Mouse (Mus musculus) midbrain, embryonic 14.5 days (tissue): ENCODE results near the gene Camta1. TPM values are rescaled to one million over a fixed set of nuclear protein-coding genes. Genes with fewer than 3 reads are reported as not detected.
A peak's percentile ranks its signal among the peaks of the same experiment; 100 is the strongest.

Experiments
- ATAC-seq: fragments of 200-750 bp; cut with Nextera tagmentation; 2 replicates; pipeline ENCODE4 v1.8.0; 2017; ENCODE audit warnings: moderate number of reproducible peaks, moderate library complexity; ENCODE audit not compliant: low FRiP score, low TSS enrichment
- DNase-seq: peaks from one replicate; pipeline ENCODE4 v3.0.0-alpha.2; 2015
- H3K27ac ChIP-seq: fragments of 300-500 bp; sonication (generic); replicated peaks from 2 replicates; pipeline ENCODE4 v1.5.1; 2014; ENCODE audit warnings: mild to moderate bottlenecking, low read depth, low read length, moderate library complexity
- H3K27me3 ChIP-seq: fragments of 300-500 bp; sonication (generic); 2 replicates; pipeline ENCODE4 v1.6.1; 2014; ENCODE audit warnings: low read length, control low read depth, mixed read lengths; ENCODE audit not compliant: control insufficient read depth, insufficient read depth
- H3K36me3 ChIP-seq: fragments of 300-500 bp; sonication (generic); 2 replicates; pipeline ENCODE4 v1.6.1; 2014; ENCODE audit warnings: low read length, control low read depth; ENCODE audit not compliant: control insufficient read depth, insufficient read depth
- H3K4me1 ChIP-seq: fragments of 300-500 bp; sonication (generic); 2 replicates; pipeline ENCODE4 v1.6.1; 2014; ENCODE audit warnings: mild to moderate bottlenecking, antibody characterized with exemption, low read length, control low read depth; ENCODE audit not compliant: control insufficient read depth, insufficient read depth
- H3K4me2 ChIP-seq: fragments of 300-500 bp; sonication (generic); 2 replicates; pipeline ENCODE4 v1.6.1; 2014; ENCODE audit warnings: mild to moderate bottlenecking, low read length, moderate library complexity
- H3K4me3 ChIP-seq: fragments of 300-500 bp; sonication (generic); replicated peaks from 2 replicates; pipeline ENCODE4 v1.5.1; 2014; ENCODE audit warnings: low read depth, low read length
- H3K9ac ChIP-seq: fragments of 300-500 bp; sonication (generic); replicated peaks from 2 replicates; pipeline ENCODE4 v1.6.1; 2014; ENCODE audit warnings: mild to moderate bottlenecking, low read length, moderate library complexity
- H3K9me3 ChIP-seq: fragments of 300-500 bp; sonication (generic); 2 replicates; pipeline ENCODE4 v1.6.1; 2016; ENCODE audit warnings: low read length, control low read depth, mixed read lengths; ENCODE audit not compliant: control insufficient read depth
- WGBS: fragments of 180-500 bp; shearing (Covaris S2); extraction: QIAGEN DNeasy Blood & Tissue Kit; methylation state at CpG from one replicate; pipeline ENCODE4 v1.1.7; 2014; 5-methylcytosine and 5-hydroxymethylcytosine counted together
- polyA plus RNA-seq: library from polyadenylated mRNA; unstranded; fragments of >200 nt; fragmentation: Nextera tagmentation; extraction: Ambion mirVana; gene quantifications from 2 replicates; pipeline ENCODE4 v1.2.1, GENCODE M21; 2014

Camta1 gene
- polyA plus RNA-seq, 1 experiment from 2014 or later = 157 TPM

- no peaks in the 10 kb centered on the region for H3K36me3 ChIP-seq
- WGBS = 55% methylated on average over 11 of the region's 11 CpGs
- ATAC-seq (no peak), DNase-seq (peak; percentile 31)
- H3K4me2 ChIP-seq = no peak overlapping the region
- H3K9me3 ChIP-seq = no peaks in the 10 kb centered on the region
- H3K9ac ChIP-seq = no peak overlapping the region
- H3K27me3 ChIP-seq = no peaks in the 10 kb centered on the region
- H3K27ac ChIP-seq = no peak overlapping the region
- H3K4me3 ChIP-seq = no peak overlapping the region
- peaks cover 12% of the 10 kb centered on the region for H3K4me1 ChIP-seq
These were observed 648.2 kb downstream of the Camta1 start for GRCm38 (mm10) chr4:151213475-151213874.

GRCm38 (mm10) chr4:151211992-151212391, 649.7 kb downstream of the Camta1 start:
- Histone ChIP-seq H3K36me3 (no peaks in the 10 kb centered on the region), H3K9me3 (no peaks in the 10 kb centered on the region)

GRCm38 (mm10) chr4:151207566-151207965, 654.1 kb downstream of the Camta1 start:
- Histone ChIP-seq H3K9me3 (no peaks in the 10 kb centered on the region), H3K27ac (no peak overlapping the region), H3K27me3 (no peaks in the 10 kb centered on the region), H3K4me1 (no peaks in the 10 kb centered on the region), H3K9ac (no peak overlapping the region), H3K4me2 (no peak overlapping the region), H3K4me3 (no peak overlapping the region), H3K36me3 (no peaks in the 10 kb centered on the region)
- DNase-seq = peak; percentile 17
- ATAC-seq = no peak
- 56% methylated on average over 7 of the region's 7 CpGs for WGBS

More at GRCm38 (mm10) chr4:151211992-151212391, 649.7 kb downstream of the Camta1 start:
- Histone ChIP-seq H3K9ac (no peak overlapping the region), H3K27ac (no peak overlapping the region), H3K4me2 (no peak overlapping the region), H3K4me1 (peaks cover 12% of the 10 kb centered on the region), H3K27me3 (no peaks in the 10 kb centered on the region), H3K4me3 (no peak overlapping the region)
- ATAC-seq (no peak), DNase-seq (no peak)
- WGBS = 91% methylated on average over 6 of the region's 6 CpGs

GRCm38 (mm10) chr4:151202891-151203290, 658.8 kb downstream of the Camta1 start:
- DNase-seq = no peak

GRCm38 (mm10) chr4:151200316-151200715, 661.4 kb downstream of the Camta1 start:
- no peak overlapping the region for H3K27ac ChIP-seq
- H3K9me3 ChIP-seq = no peaks in the 10 kb centered on the region
- 0 out of 2 replicates have a peak, but pooled peaks cover 4% of the 10 kb centered on the region for H3K27me3 ChIP-seq
- ATAC-seq = no peak
- no peaks in the 10 kb centered on the region for H3K36me3 ChIP-seq
- H3K4me2 ChIP-seq = no peak overlapping the region
- H3K9ac ChIP-seq = no peak overlapping the region
- peaks cover 5% of the 10 kb centered on the region for H3K4me1 ChIP-seq
- 84% methylated on average over 9 of the region's 9 CpGs for WGBS
- H3K4me3 ChIP-seq = no peak overlapping the region
- DNase-seq = no peak

More at GRCm38 (mm10) chr4:151202891-151203290, 658.8 kb downstream of the Camta1 start:
- Histone ChIP-seq H3K4me3 (no peak overlapping the region), H3K9ac (no peak overlapping the region), H3K36me3 (no peaks in the 10 kb centered on the region), H3K4me1 (no peaks in the 10 kb centered on the region), H3K9me3 (no peaks in the 10 kb centered on the region), H3K27me3 (no peaks in the 10 kb centered on the region), H3K4me2 (no peak overlapping the region), H3K27ac (no peak overlapping the region)
- no peak for ATAC-seq
- 72% methylated on average over 6 of the region's 6 CpGs for WGBS

GRCm38 (mm10) chr4:151195126-151195525, 666.5 kb downstream of the Camta1 start:
- ATAC-seq (no peak), DNase-seq (no peak)
- 45% methylated on average over 10 of the region's 10 CpGs for WGBS
- no peak overlapping the region for H3K4me2 ChIP-seq
- no peak overlapping the region for H3K4me3 ChIP-seq
- H3K27ac ChIP-seq = peak overlapping the region; percentile 73
- H3K9me3 ChIP-seq = no peaks in the 10 kb centered on the region
- peaks cover 4% of the 10 kb centered on the region; the same call in 1 of the 2 replicates for H3K27me3 ChIP-seq
- H3K9ac ChIP-seq = no peak overlapping the region
- H3K4me1 ChIP-seq = peaks cover 24% of the 10 kb centered on the region
- no peaks in the 10 kb centered on the region for H3K36me3 ChIP-seq

- Histone ChIP-seq H3K36me3 (no peaks in the 10 kb centered on the region), H3K4me2 (peak overlapping the region; percentile 29; the same call in 1 of the 2 replicates), H3K4me1 (peaks cover 24% of the 10 kb centered on the region), H3K27ac (peak overlapping the region; percentile 73), H3K9ac (no peak overlapping the region), H3K27me3 (peaks cover 4% of the 10 kb centered on the region; the same call in 1 of the 2 replicates), H3K4me3 (no peak overlapping the region), H3K9me3 (no peaks in the 10 kb centered on the region)
- DNase-seq (no peak), ATAC-seq (peak; percentile 57; the same call in 1 of the 2 replicates)
- WGBS = 23% methylated on average over 4 of the region's 4 CpGs
These were observed 667.0 kb downstream of the Camta1 start for GRCm38 (mm10) chr4:151194715-151195097.

GRCm38 (mm10) chr4:151194030-151194714, 667.5 kb downstream of the Camta1 start:
- peak; percentile 86 for DNase-seq
- WGBS = 6% methylated on average over 11 of the region's 11 CpGs
- Histone ChIP-seq H3K4me3 (no peak overlapping the region), H3K27ac (peak overlapping the region; percentile 73), H3K4me2 (peak overlapping the region; percentile 29; the same call in 1 of the 2 replicates), H3K9me3 (no peaks in the 10 kb centered on the region), H3K9ac (no peak overlapping the region), H3K36me3 (no peaks in the 10 kb centered on the region), H3K27me3 (peaks cover 4% of the 10 kb centered on the region; the same call in 1 of the 2 replicates), H3K4me1 (peaks cover 24% of the 10 kb centered on the region)
- peak; percentile 63; the same call in 1 of the 2 replicates for ATAC-seq

GRCm38 (mm10) chr4:151186447-151186846, 675.2 kb downstream of the Camta1 start:
- Histone ChIP-seq H3K4me1 (peaks cover 15% of the 10 kb centered on the region; the same call in 1 of the 2 replicates), H3K9ac (0 out of 2 replicates have a peak overlapping the region, but pooled peaks have one; percentile 5), H3K36me3 (no peaks in the 10 kb centered on the region), H3K4me3 (no peak overlapping the region), H3K27ac (peak overlapping the region; percentile 15; the same call in 1 of the 2 replicates), H3K4me2 (no peak overlapping the region), H3K9me3 (no peaks in the 10 kb centered on the region), H3K27me3 (peaks cover 2% of the 10 kb centered on the region; the same call in 1 of the 2 replicates)
- WGBS = 9% methylated on average over 8 of the region's 8 CpGs
- ATAC-seq (no peak; the same call in 1 of the 2 replicates), DNase-seq (peak; percentile 75)
